Mouse (Mus musculus) spleen, adult 2 months (tissue): ENCODE measurements around the gene Itsn1.

Source experiments
- CTCF ChIP-seq: fragments of 200-500 bp; IDR thresholded peaks from 2 replicates; pipeline ENCODE4 v1.5.1; 2011; ENCODE audit warnings: mild to moderate bottlenecking, inconsistent platforms; ENCODE audit not compliant: insufficient read depth, insufficient read length, insufficient replicate concordance; ENCODE audit errors: extremely low read depth
- POLR2A ChIP-seq: fragments of 200-500 bp; IDR thresholded peaks from 2 replicates; pipeline ENCODE4 v1.6.1; 2011; ENCODE audit warnings: low read depth, low read length, inconsistent platforms

- TF ChIP-seq POLR2A (no peak), CTCF (no peak)
These were observed 176.9 kb downstream of the Itsn1 start for GRCm38 (mm10) chr16:91905987-91906386.
